Mouse (Mus musculus): ENCODE results near the gene Sf3a2. TPM values are rescaled to one million over a fixed set of nuclear protein-coding genes. Genes with fewer than 3 reads are reported as not detected.

Gene Sf3a2
- polyA plus RNA-seq, 2 experiments, result 80.6 to 102 TPM

DNA sequence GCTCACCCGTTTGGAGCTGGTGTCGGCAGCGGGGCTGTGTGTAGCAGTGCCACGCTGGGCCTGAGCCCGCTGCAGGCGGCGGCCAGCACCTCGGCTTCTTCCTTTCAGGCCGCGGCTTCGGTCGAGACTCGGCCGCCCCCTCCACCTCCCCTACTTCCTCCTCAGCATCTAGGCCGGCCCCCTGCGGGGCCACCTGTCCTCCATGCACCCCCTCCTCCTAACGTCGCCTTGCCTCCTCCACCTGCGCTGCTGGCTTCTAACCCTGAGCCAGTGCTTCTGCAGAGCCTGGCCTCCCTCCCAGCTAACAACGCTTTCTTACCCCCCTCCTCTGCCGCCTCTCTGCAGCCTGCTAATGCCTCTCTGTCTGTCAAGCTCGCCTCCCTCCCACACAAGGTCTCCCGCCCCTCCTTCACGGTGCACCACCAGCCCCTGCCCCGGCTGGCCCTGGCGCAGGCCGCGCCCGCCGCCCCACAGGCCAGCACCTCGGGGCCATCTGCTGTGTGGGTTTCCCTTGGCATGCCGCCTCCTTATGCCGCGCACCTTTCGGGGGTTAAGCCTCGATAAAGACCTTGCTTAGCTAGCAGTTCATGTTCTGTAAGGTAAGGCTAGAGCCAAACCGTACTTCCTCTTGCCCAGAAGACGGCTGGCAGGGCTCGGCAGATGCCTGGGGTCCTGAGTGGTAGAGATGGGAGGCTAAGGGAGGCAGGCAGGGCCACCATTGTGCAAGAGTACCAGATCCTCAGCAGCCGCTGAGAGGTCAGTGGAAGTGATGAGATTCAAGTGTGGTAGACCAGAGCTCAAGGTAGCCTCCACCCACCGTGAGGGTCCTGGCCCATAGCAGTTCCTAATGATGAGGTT lies 5.6 kb upstream of the Sf3a2 start:
- no peak overlapping the region for H3K27ac ChIP-seq (replicated peaks; ENCODE audit: low read depth, low read length)
- H3K4me3 ChIP-seq (replicated peaks; ENCODE audit: low read length), result no peak overlapping the region
- DNase-seq (ENCODE audit: low spot score) (no peak), ATAC-seq (ENCODE audit: low FRiP score, low read depth) (no peak)
- no peak overlapping the region for H3K9ac ChIP-seq (ENCODE audit: low read depth, low read length, severe bottlenecking)
- TF ChIP-seq POLR2A (IDR thresholded peaks at IDR 0.05; ENCODE audit: borderline replicate concordance, extremely low read depth, insufficient read depth, insufficient read length), result no peak
- H3K4me1 ChIP-seq (ENCODE audit: control insufficient read depth, insufficient read depth, low read length), result peaks cover 8% of the 10 kb centered on the region
- H3K9me3 ChIP-seq (ENCODE audit: control insufficient read depth, low read length), result no peaks in the 10 kb centered on the region
- H3K4me2 ChIP-seq (replicated peaks; ENCODE audit: low read depth, low read length, severe bottlenecking), result no peak overlapping the region
- 81% methylated on average over 40 of the region's 41 CpGs for WGBS
- no peaks in the 10 kb centered on the region for H3K27me3 ChIP-seq (ENCODE audit: control insufficient read depth, insufficient read depth, low read length)
- peaks cover 94% of the 10 kb centered on the region for H3K36me3 ChIP-seq (ENCODE audit: control insufficient read depth, insufficient read depth, low read length)

DNA sequence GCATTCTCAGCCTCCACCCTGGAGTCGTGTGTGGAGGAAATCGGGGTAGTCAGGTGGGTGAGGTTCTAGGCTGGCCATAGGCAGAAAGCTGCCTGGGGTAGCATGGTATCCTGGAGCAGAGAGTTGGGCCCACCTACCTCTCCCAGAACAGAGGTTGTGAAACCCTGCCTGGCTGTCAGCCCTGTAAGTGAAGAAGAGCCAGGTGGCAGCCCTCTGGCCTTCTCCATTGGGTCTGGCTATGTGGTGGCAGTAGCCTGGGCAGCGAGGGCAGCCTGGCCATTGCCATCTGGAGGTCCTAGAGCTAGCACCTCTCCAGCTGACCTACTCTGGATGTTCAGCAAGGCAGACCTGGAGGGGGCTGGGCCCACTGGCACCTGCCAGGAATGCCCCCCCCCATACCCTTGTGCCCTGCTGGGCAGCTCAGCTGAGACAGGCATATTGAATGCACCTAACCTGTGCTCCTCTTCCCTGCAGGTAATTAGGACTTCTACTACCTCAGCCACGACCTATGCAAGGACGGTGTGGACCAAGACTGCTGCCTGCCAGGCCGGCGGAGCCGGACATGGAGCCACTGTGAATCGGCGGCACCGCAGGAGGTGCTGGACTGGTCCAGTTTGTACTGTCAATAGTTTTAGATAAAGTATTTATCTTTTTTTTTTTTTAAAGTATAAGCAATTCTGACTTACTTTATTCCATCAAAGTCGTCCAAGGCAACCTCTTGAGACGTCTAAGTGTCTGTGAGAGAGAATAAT lies 4.8 kb upstream of the Sf3a2 start:
- no peak overlapping the region for H3K4me2 ChIP-seq (replicated peaks; ENCODE audit: low read depth, low read length, severe bottlenecking)
- H3K4me3 ChIP-seq (replicated peaks; ENCODE audit: low read length), result no peak overlapping the region
- peaks cover 86% of the 10 kb centered on the region for H3K36me3 ChIP-seq (ENCODE audit: control insufficient read depth, insufficient read depth, low read length)
- H3K27me3 ChIP-seq (ENCODE audit: control insufficient read depth, insufficient read depth, low read length), result no peaks in the 10 kb centered on the region
- TF ChIP-seq POLR2A (IDR thresholded peaks at IDR 0.05; ENCODE audit: borderline replicate concordance, extremely low read depth, insufficient read depth, insufficient read length), result no peak
- no peak overlapping the region for H3K27ac ChIP-seq (replicated peaks; ENCODE audit: low read depth, low read length)
- peaks cover 8% of the 10 kb centered on the region for H3K4me1 ChIP-seq (ENCODE audit: control insufficient read depth, insufficient read depth, low read length)
- WGBS, result 82% methylated on average over 13 of the region's 13 CpGs
- H3K9ac ChIP-seq (ENCODE audit: low read depth, low read length, severe bottlenecking), result no peak overlapping the region
- ATAC-seq (ENCODE audit: low FRiP score, low read depth) (no peak), DNase-seq (ENCODE audit: low spot score) (no peak)
- no peaks in the 10 kb centered on the region for H3K9me3 ChIP-seq (ENCODE audit: control insufficient read depth, low read length)

DNA sequence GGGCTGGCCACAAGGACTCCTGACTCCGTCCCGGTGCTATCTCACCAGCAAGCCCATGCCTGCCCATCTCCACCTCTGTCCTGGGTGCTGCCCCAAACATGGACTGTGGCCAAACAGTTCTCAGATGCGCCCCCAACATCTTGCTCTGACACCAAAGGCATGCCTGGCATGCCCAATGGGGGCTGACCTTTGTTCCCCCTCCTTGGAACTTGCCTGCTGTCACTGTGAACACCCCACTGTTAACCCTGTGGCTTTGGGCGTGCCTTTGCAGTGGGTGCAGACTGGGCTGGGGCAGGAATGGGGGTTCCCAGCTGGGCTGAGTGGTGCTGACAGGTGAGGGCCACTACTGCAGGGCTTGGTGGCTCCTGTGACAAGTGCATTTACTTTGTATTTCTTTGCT lies 4.2 kb upstream of the Sf3a2 start:
- no peak overlapping the region for H3K4me3 ChIP-seq (replicated peaks; ENCODE audit: low read length)
- H3K4me1 ChIP-seq (ENCODE audit: control insufficient read depth, insufficient read depth, low read length), result peaks cover 8% of the 10 kb centered on the region
- DNase-seq (ENCODE audit: low spot score), result no peak
- H3K9ac ChIP-seq (ENCODE audit: low read depth, low read length, severe bottlenecking), result no peak overlapping the region
- peaks cover 80% of the 10 kb centered on the region for H3K36me3 ChIP-seq (ENCODE audit: control insufficient read depth, insufficient read depth, low read length)
- ATAC-seq (ENCODE audit: low FRiP score, low read depth), result no peak
- no peaks in the 10 kb centered on the region for H3K27me3 ChIP-seq (ENCODE audit: control insufficient read depth, insufficient read depth, low read length)
- no peak overlapping the region for H3K4me2 ChIP-seq (replicated peaks; ENCODE audit: low read depth, low read length, severe bottlenecking)
- H3K27ac ChIP-seq (replicated peaks; ENCODE audit: low read depth, low read length), result no peak overlapping the region
- TF ChIP-seq POLR2A (IDR thresholded peaks at IDR 0.05; ENCODE audit: borderline replicate concordance, extremely low read depth, insufficient read depth, insufficient read length), result no peak
- no peaks in the 10 kb centered on the region for H3K9me3 ChIP-seq (ENCODE audit: control insufficient read depth, low read length)
- 91% methylated on average over 4 of the region's 4 CpGs for WGBS

DNA sequence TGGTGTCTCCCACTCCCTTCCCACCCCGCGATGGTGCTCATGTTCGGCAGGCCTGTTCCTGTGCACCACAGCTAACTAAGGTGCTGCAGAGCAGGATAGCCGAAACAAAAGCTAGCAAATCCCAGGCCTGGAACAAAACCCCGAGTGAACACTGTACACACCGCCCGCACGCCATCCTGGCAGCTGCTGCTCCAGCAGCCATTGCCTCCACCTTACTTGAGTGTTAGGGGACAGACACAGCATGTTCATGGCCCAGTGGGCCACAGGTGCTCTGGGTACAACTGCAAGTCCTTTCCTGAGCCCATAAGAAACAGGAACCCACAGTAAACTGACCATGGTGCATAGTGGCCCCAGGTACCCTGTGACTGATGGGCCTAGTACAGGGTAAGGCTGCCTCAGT lies 3.2 kb upstream of the Sf3a2 start:
- WGBS, result 91% methylated on average over 8 of the region's 8 CpGs
- H3K27me3 ChIP-seq (ENCODE audit: control insufficient read depth, insufficient read depth, low read length), result no peaks in the 10 kb centered on the region
- H3K4me2 ChIP-seq (replicated peaks; ENCODE audit: low read depth, low read length, severe bottlenecking), result no peak overlapping the region
- no peak overlapping the region for H3K4me3 ChIP-seq (replicated peaks; ENCODE audit: low read length)
- no peak overlapping the region for H3K27ac ChIP-seq (replicated peaks; ENCODE audit: low read depth, low read length)
- ATAC-seq (ENCODE audit: low FRiP score, low read depth), result no peak
- no peak overlapping the region for H3K9ac ChIP-seq (ENCODE audit: low read depth, low read length, severe bottlenecking)
- no peaks in the 10 kb centered on the region for H3K9me3 ChIP-seq (ENCODE audit: control insufficient read depth, low read length)
- peaks cover 8% of the 10 kb centered on the region for H3K4me1 ChIP-seq (ENCODE audit: control insufficient read depth, insufficient read depth, low read length)
- TF ChIP-seq POLR2A (IDR thresholded peaks at IDR 0.05; ENCODE audit: borderline replicate concordance, extremely low read depth, insufficient read depth, insufficient read length), result no peak
- no peak for DNase-seq (ENCODE audit: low spot score)
- H3K36me3 ChIP-seq (ENCODE audit: control insufficient read depth, insufficient read depth, low read length), result peaks cover 72% of the 10 kb centered on the region

DNA sequence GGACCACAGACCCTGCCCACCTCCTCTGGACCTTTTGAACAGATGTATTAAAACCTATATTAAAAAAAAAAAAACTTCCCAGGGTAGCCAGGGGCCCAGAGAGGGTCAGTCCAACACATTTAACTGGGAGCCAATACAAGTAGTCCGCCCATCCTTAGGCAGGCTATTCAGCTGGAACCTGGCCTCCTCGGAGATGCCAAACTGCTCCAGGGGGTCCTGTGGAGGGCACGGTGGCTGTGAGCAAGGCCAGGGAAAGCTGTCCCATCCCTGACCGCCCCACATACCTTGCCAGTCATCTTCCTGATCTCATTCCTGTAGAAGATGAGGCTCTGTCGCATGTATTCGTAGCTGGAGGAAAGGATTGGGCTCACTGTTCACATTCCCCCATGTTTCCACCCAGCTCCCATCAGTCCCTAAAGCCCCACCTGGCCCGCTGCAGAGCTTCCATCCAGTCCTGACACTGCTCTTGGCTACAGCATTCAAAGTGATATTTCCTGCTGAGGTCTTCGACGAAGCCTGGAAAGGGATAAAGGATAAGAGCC lies 1.6 kb upstream of the Sf3a2 start:
- no peaks in the 10 kb centered on the region for H3K27me3 ChIP-seq (ENCODE audit: control insufficient read depth, insufficient read depth, low read length)
- no peak overlapping the region for H3K27ac ChIP-seq (replicated peaks; ENCODE audit: low read depth, low read length)
- H3K4me3 ChIP-seq (replicated peaks; ENCODE audit: low read length), result peak overlapping the region; percentile 94
- H3K9me3 ChIP-seq (ENCODE audit: control insufficient read depth, low read length), result no peaks in the 10 kb centered on the region
- no peak for TF ChIP-seq POLR2A (IDR thresholded peaks at IDR 0.05; ENCODE audit: borderline replicate concordance, extremely low read depth, insufficient read depth, insufficient read length)
- peaks cover 8% of the 10 kb centered on the region for H3K4me1 ChIP-seq (ENCODE audit: control insufficient read depth, insufficient read depth, low read length)
- H3K36me3 ChIP-seq (ENCODE audit: control insufficient read depth, insufficient read depth, low read length), result peaks cover 68% of the 10 kb centered on the region
- H3K4me2 ChIP-seq (replicated peaks; ENCODE audit: low read depth, low read length, severe bottlenecking), result peak overlapping the region; percentile 77
- peak overlapping the region; percentile 97 for H3K9ac ChIP-seq (ENCODE audit: low read depth, low read length, severe bottlenecking)
- DNase-seq (ENCODE audit: low spot score) (no peak), ATAC-seq (ENCODE audit: low FRiP score, low read depth) (no peak)
- 86% methylated on average over 9 of the region's 9 CpGs for WGBS
